Mouse (Mus musculus): ENCODE results near the gene Oxct2a.

GRCm38 (mm10) chr4:123328946-123329345, 5.5 kb upstream of the Oxct2a start:
- no peak for TF ChIP-seq CTCF (IDR thresholded peaks at IDR 0.05; ENCODE audit: low read depth)
- TF ChIP-seq EP300 (IDR thresholded peaks at IDR 0.05; ENCODE audit: low read depth), result no peak
